Mouse (Mus musculus): ENCODE results near the gene Ptprn2.

The Ptprn2 gene

GRCm38 (mm10) chr12:117135205-117135604 is 649.7 kb downstream of the Ptprn2 start:
- no peak for DNase-seq (ENCODE audit: low spot score in 2 of 2)

- DNase-seq (ENCODE audit: low spot score in 2 of 2): no peak
Measured at GRCm38 (mm10) chr12:117136472-117137010, 651.0 kb downstream of the Ptprn2 start.

GRCm38 (mm10) chr12:117140901-117141300 is 655.4 kb downstream of the Ptprn2 start:
- DNase-seq (ENCODE audit: low spot score in 2 of 2): no peak

- DNase-seq (ENCODE audit: low spot score in 2 of 2): no peak
Measured at GRCm38 (mm10) chr12:117141394-117141793, 655.9 kb downstream of the Ptprn2 start.

GRCm38 (mm10) chr12:117149176-117149575 is 663.7 kb downstream of the Ptprn2 start:
- no peak for DNase-seq (ENCODE audit: low spot score in 2 of 2)

- DNase-seq (ENCODE audit: low spot score in 2 of 2): no peak
Measured at GRCm38 (mm10) chr12:117150611-117151395, 665.3 kb downstream of the Ptprn2 start.

- DNase-seq (ENCODE audit: low spot score in 2 of 2): no peak
Measured at GRCm38 (mm10) chr12:117151611-117152010, 666.1 kb downstream of the Ptprn2 start.

GRCm38 (mm10) chr12:117152366-117153165 is 667.0 kb downstream of the Ptprn2 start:
- no peak for DNase-seq (ENCODE audit: low spot score in 2 of 2)

- no peak for DNase-seq (ENCODE audit: low spot score in 2 of 2)
Measured at GRCm38 (mm10) chr12:117153166-117153480, 667.6 kb downstream of the Ptprn2 start.

GRCm38 (mm10) chr12:117153671-117154355 is 668.3 kb downstream of the Ptprn2 start:
- DNase-seq (ENCODE audit: low spot score in 2 of 2): no peak

- DNase-seq (ENCODE audit: low spot score in 2 of 2): no peak
Measured at GRCm38 (mm10) chr12:117154356-117155243, 669.1 kb downstream of the Ptprn2 start.

GRCm38 (mm10) chr12:117155307-117156220 is 670.0 kb downstream of the Ptprn2 start:
- no peak for DNase-seq (ENCODE audit: low spot score in 2 of 2)

- DNase-seq (ENCODE audit: low spot score in 2 of 2): no peak
Measured at GRCm38 (mm10) chr12:117156256-117156655, 670.7 kb downstream of the Ptprn2 start.

GRCm38 (mm10) chr12:117156786-117157185 is 671.3 kb downstream of the Ptprn2 start:
- no peak for DNase-seq (ENCODE audit: low spot score in 2 of 2)

GRCm38 (mm10) chr12:117157249-117157648 is 671.7 kb downstream of the Ptprn2 start:
- DNase-seq (ENCODE audit: low spot score in 2 of 2): no peak

GRCm38 (mm10) chr12:117157660-117158386 is 672.3 kb downstream of the Ptprn2 start:
- DNase-seq (ENCODE audit: low spot score in 2 of 2): no peak

- DNase-seq (ENCODE audit: low spot score in 2 of 2): no peak
Measured at GRCm38 (mm10) chr12:117158950-117159668, 673.6 kb downstream of the Ptprn2 start.

GRCm38 (mm10) chr12:117159669-117160210 is 674.2 kb downstream of the Ptprn2 start:
- DNase-seq (ENCODE audit: low spot score in 2 of 2): no peak

Measured in frontal cortex, postnatal 25 days (tissue).